ENCODE assay signal across 8 mouse cellular contexts in genomic region chr11:66985136-66985702, GRCm38 (mm10). TPM values are rescaled to one million over a fixed set of nuclear protein-coding genes. Genes with fewer than 3 reads are reported as not detected.
DNase-seq lines count a peak whose midpoint lies in the region; ATAC-seq and TF ChIP-seq lines count a peak whose summit lies in the region.

No protein-coding gene starts in this region.

- H3K4me1 ChIP-seq in lung, embryonic 14.5 days (ENCODE audit: insufficient read depth): peaks cover 15% of the 10 kb centered on the region
- peaks cover 27% of the 10 kb centered on the region for H3K4me1 ChIP-seq in forebrain, embryonic 13.5 days
- H3K4me1 ChIP-seq in kidney, adult 2 months (ENCODE audit: control insufficient read depth, insufficient read depth, low read length): no peaks in the 10 kb centered on the region; the same call in 1 of the 2 replicates

- no peak for ATAC-seq in lung, embryonic 14.5 days (ENCODE audit: insufficient read depth)
- ATAC-seq in forebrain, embryonic 13.5 days: peak; percentile 22; the same call in 1 of the 2 replicates
- peak; percentile 45 for ATAC-seq in megakaryocyte, adult 5-6 weeks (ENCODE audit: poor library complexity, severe bottlenecking)

- TF ChIP-seq CTCF in lung, embryonic 14.5 days (IDR thresholded peaks at IDR 0.05; ENCODE audit: low read depth): no peak
- no peak for TF ChIP-seq CTCF in kidney, adult 2 months (conservative IDR thresholded peaks at IDR 0.05; ENCODE audit: insufficient read depth, insufficient read length, low read depth, low read length)

- H3K4me2 ChIP-seq in lung, embryonic 14.5 days: peak overlapping the region; percentile 73
- peak overlapping the region; percentile 56 for H3K4me2 ChIP-seq in forebrain, embryonic 13.5 days

- H3K4me3 ChIP-seq in lung, embryonic 14.5 days (ENCODE audit: low read depth, low read length): peak overlapping the region; percentile 37
- H3K4me3 ChIP-seq in forebrain, embryonic 13.5 days: peak overlapping the region; percentile 35
- H3K4me3 ChIP-seq in kidney, adult 2 months (ENCODE audit: insufficient read depth, low read depth, low read length): peak overlapping the region; percentile 41

- H3K27me3 ChIP-seq in lung, embryonic 14.5 days (ENCODE audit: insufficient read depth, low read length): no peaks in the 10 kb centered on the region
- H3K27me3 ChIP-seq in forebrain, embryonic 13.5 days: no peaks in the 10 kb centered on the region
- H3K27me3 ChIP-seq in kidney, adult 2 months (replicated peaks; ENCODE audit: control insufficient read depth, insufficient read depth, low read length): no peaks in the 10 kb centered on the region

- DNase-seq in lung, embryonic 14.5 days: peak; percentile 5
- no peak for DNase-seq in lung, postnatal 36 days
- peak; percentile 54 for DNase-seq in kidney, adult 2 months
- DNase-seq in natural killer cell, adult 2 months (ENCODE audit: low spot score in 2 of 2): no peak
- DNase-seq in layer of hippocampus, adult 9-11 months: no peak
- DNase-seq in cerebellum, postnatal 10 days: no peak

- 29% methylated on average over 11 of the region's 11 CpGs for WGBS in lung, embryonic 14.5 days
- WGBS in forebrain, embryonic 13.5 days: 31% methylated on average over 11 of the region's 11 CpGs
- 6% methylated on average over 11 of the region's 11 CpGs for WGBS in kidney, adult 2 months

- H3K9me3 ChIP-seq in lung, embryonic 14.5 days (ENCODE audit: low read depth, low read length): no peaks in the 10 kb centered on the region
- no peaks in the 10 kb centered on the region for H3K9me3 ChIP-seq in forebrain, embryonic 13.5 days (replicated peaks)

- no peak for TF ChIP-seq POLR2A in kidney, adult 2 months (IDR thresholded peaks at IDR 0.05; ENCODE audit: low read depth, low read length)

- no peaks in the 10 kb centered on the region for H3K36me3 ChIP-seq in lung, embryonic 14.5 days (ENCODE audit: insufficient read depth)
- H3K36me3 ChIP-seq in forebrain, embryonic 13.5 days (ENCODE audit: poor library complexity, severe bottlenecking): no peaks in the 10 kb centered on the region
- H3K36me3 ChIP-seq in kidney, adult 2 months (ENCODE audit: control insufficient read depth, insufficient read depth, low read length): no peaks in the 10 kb centered on the region

- H3K9ac ChIP-seq in lung, embryonic 14.5 days: peak overlapping the region; percentile 45
- H3K9ac ChIP-seq in forebrain, embryonic 13.5 days: peak overlapping the region; percentile 26; the same call in 1 of the 2 replicates

- peak overlapping the region; percentile 34; the same call in 1 of the 2 replicates for H3K27ac ChIP-seq in lung, embryonic 14.5 days (ENCODE audit: low read depth)
- peak overlapping the region; percentile 80 for H3K27ac ChIP-seq in forebrain, embryonic 13.5 days
- H3K27ac ChIP-seq in kidney, adult 2 months (ENCODE audit: insufficient read depth, low read depth, low read length): no peak overlapping the region

RNA-seq across cellular contexts. Expression of gene Tmem238l, which starts 28.8 kb away (rescaled TPM):
- polyA plus RNA-seq in lung, embryonic 14.5 days (2014; fragmentation: Nextera tagmentation; extraction: Ambion mirVana): not detected in 2 replicates
- polyA plus RNA-seq in forebrain, embryonic 13.5 days (2015; fragmentation: Nextera tagmentation; extraction: Ambion mirVana): 0.19 TPM in 1 of 2 replicates, not detected in the other
- polyA plus RNA-seq in kidney, adult 2 months (2012; rRNA removed): 5.3 and 5.8 TPM in 2 replicates
- total RNA-seq in megakaryocyte, adult 5-6 weeks (2015): not detected in 2 replicates
- total RNA-seq in megakaryocyte, adult 5-6 weeks (2017): not detected in 2 replicates

RNA-seq across cellular contexts. Expression of gene Tmem220, which starts 39.7 kb away (rescaled TPM):
- polyA plus RNA-seq in lung, embryonic 14.5 days (2014; fragmentation: Nextera tagmentation; extraction: Ambion mirVana): 1.8 TPM in 2 replicates
- polyA plus RNA-seq in forebrain, embryonic 13.5 days (2015; fragmentation: Nextera tagmentation; extraction: Ambion mirVana): 0.34 and 0.50 TPM in 2 replicates
- 6.4 and 7.5 TPM in 2 replicates for polyA plus RNA-seq in kidney, adult 2 months (2012; rRNA removed)
- total RNA-seq in megakaryocyte, adult 5-6 weeks (2015): 2.3 and 2.5 TPM in 2 replicates
- 1.7 and 3.2 TPM in 2 replicates for total RNA-seq in megakaryocyte, adult 5-6 weeks (2017)

Comparison
In these comparisons a context has a peak if more than half of its experiments do, and no peak if none do; other contexts are left out.
1. DNase-seq: peak in lung, embryonic 14.5 days (single experiment) and kidney, adult 2 months (single experiment); none in lung, postnatal 36 days (single experiment), natural killer cell, adult 2 months (0 of 2), layer of hippocampus, adult 9-11 months (single experiment) and cerebellum, postnatal 10 days (0 of 2).
2. Peak in every context shown above with its lines, with median percentiles within 50 percentile points of each other: H3K4me3 ChIP-seq.